Mouse (Mus musculus): ENCODE measurements around the gene Tceal9. TPM values are rescaled to one million over a fixed set of nuclear protein-coding genes. Genes with fewer than 3 reads are reported as not detected.

Tceal9 gene
- total and polyA plus RNA-seq, 3 experiments, result 79.9 to 197 (median 147) TPM

GRCm38 (mm10) chrX:136203257-136203656 lies 41.6 kb upstream of the Tceal9 start:
- Histone ChIP-seq H3K9me3 (replicated peaks; ENCODE audit: low read length) (no peaks in the 10 kb centered on the region), H3K4me2 (ENCODE audit: insufficient read depth, low read depth, poor library complexity, severe bottlenecking) (no peak overlapping the region), H3K27ac (ENCODE audit: insufficient read depth, low read depth) (no peak overlapping the region), H3K36me3 (replicated peaks in 1 of 2; ENCODE audit: control insufficient read depth in 1 of 2, insufficient read depth in 1 of 2, low read length in 1 of 2) (no peaks in the 10 kb centered on the region), H3K4me1 (ENCODE audit: control insufficient read depth in 1 of 2, insufficient read depth in 2 of 2) (no peaks in the 10 kb centered on the region), H3K9ac (ENCODE audit: insufficient read depth, low read depth) (no peak overlapping the region), H3K4me3 (replicated peaks in 1 of 3; ENCODE audit: low read depth in 2 of 3, low read length in 2 of 3, poor library complexity in 1 of 3) (no peak overlapping the region), H3K27me3 (replicated peaks) (no peaks in the 10 kb centered on the region), H3K79me2 (replicated peaks; ENCODE audit: control insufficient read depth, extremely low read depth, insufficient read depth, poor library complexity, severe bottlenecking) (no peaks in the 10 kb centered on the region)
- no peak for DNase-seq (ENCODE audit: extremely low read depth)
- in situ Hi-C loops (cut with MboI; ENCODE audit: low pct_ligation_motif_present, low pct_unique_long_range_greater_than_20kb, low sequenced_read_pairs), result no loop called here
- dilution Hi-C loops (cut with MboI; ENCODE audit: extremely low pct_ligation_motif_present, extremely low pct_unique_long_range_greater_than_20kb, low sequenced_read_pairs), result no loop called here
- no peak for TF ChIP-seq KAT2A (IDR thresholded peaks at IDR 0.05; ENCODE audit: insufficient replicate concordance, low read length)
- TF ChIP-seq ZC3H11A (IDR thresholded peaks at IDR 0.05; ENCODE audit: low read depth, low read length), result no peak
- TF ChIP-seq POLR2A (IDR thresholded peaks at IDR 0.05; ENCODE audit: low read depth, low read length), result no peak
- TF ChIP-seq JUND (conservative IDR thresholded peaks at IDR 0.05; ENCODE audit: low read depth, low read length), result no peak
- no peak for TF ChIP-seq MAZ (IDR thresholded peaks at IDR 0.05; ENCODE audit: low read depth, low read length)

GRCm38 (mm10) chrX:136203664-136204066 lies 41.2 kb upstream of the Tceal9 start, which contains the start of gene Tceal5:
Gene Tceal5, minus strand, starts transcription at chrX:136203876.
- Histone ChIP-seq H3K27ac (ENCODE audit: insufficient read depth, low read depth) (no peak within 1 kb of the TSS), H3K4me3 (replicated peaks in 1 of 3; ENCODE audit: low read depth in 2 of 3, low read length in 2 of 3, poor library complexity in 1 of 3) (no peak within 1 kb of the TSS), H3K9ac (ENCODE audit: insufficient read depth, low read depth) (no peak within 1 kb of the TSS), H3K36me3 (replicated peaks in 1 of 2; ENCODE audit: control insufficient read depth in 1 of 2, insufficient read depth in 1 of 2, low read length in 1 of 2) (no peaks in the 10 kb centered on the region), H3K27me3 (replicated peaks) (no peaks in the 10 kb centered on the region), H3K79me2 (replicated peaks; ENCODE audit: control insufficient read depth, extremely low read depth, insufficient read depth, poor library complexity, severe bottlenecking) (no peaks in the 10 kb centered on the region), H3K9me3 (replicated peaks; ENCODE audit: low read length) (no peaks in the 10 kb centered on the region), H3K4me1 (ENCODE audit: control insufficient read depth in 1 of 2, insufficient read depth in 2 of 2) (no peaks in the 10 kb centered on the region), H3K4me2 (ENCODE audit: insufficient read depth, low read depth, poor library complexity, severe bottlenecking) (peak within 1 kb of the TSS; percentile 21; the same call in 1 of the 2 replicates)
- no peak for DNase-seq (ENCODE audit: extremely low read depth)
- dilution Hi-C loops (cut with MboI; ENCODE audit: extremely low pct_ligation_motif_present, extremely low pct_unique_long_range_greater_than_20kb, low sequenced_read_pairs), result no loop called here
- in situ Hi-C loops (cut with MboI; ENCODE audit: low pct_ligation_motif_present, low pct_unique_long_range_greater_than_20kb, low sequenced_read_pairs), result no loop called here
- no peak for TF ChIP-seq UBTF (IDR thresholded peaks at IDR 0.05; ENCODE audit: low read depth, low read length)
- no peak for TF ChIP-seq ZKSCAN1 (IDR thresholded peaks at IDR 0.05; ENCODE audit: borderline replicate concordance, low read depth, low read length)
- TF ChIP-seq NRF1 (IDR thresholded peaks at IDR 0.05; ENCODE audit: low read depth, low read length), result no peak
- no peak for TF ChIP-seq CTCF (conservative IDR thresholded peaks at IDR 0.05 in 1 of 2, IDR thresholded peaks at IDR 0.05 in 1 of 2; ENCODE audit: low read depth in 2 of 2, low read length in 2 of 2)
- no peak for TF ChIP-seq JUND (conservative IDR thresholded peaks at IDR 0.05; ENCODE audit: low read depth, low read length)
- no peak for TF ChIP-seq BHLHE40 (IDR thresholded peaks at IDR 0.05; ENCODE audit: low read depth, low read length)
- TF ChIP-seq POLR2AphosphoS2 (IDR thresholded peaks at IDR 0.05; ENCODE audit: low read depth, low read length), result no peak

GRCm38 (mm10) chrX:136204406-136204805 lies 40.5 kb upstream of the Tceal9 start:
- no peak for DNase-seq (ENCODE audit: extremely low read depth)
- in situ Hi-C loops (cut with MboI; ENCODE audit: low pct_ligation_motif_present, low pct_unique_long_range_greater_than_20kb, low sequenced_read_pairs) (no loop called here), dilution Hi-C loops (cut with MboI; ENCODE audit: extremely low pct_ligation_motif_present, extremely low pct_unique_long_range_greater_than_20kb, low sequenced_read_pairs) (no loop called here)
- no peaks in the 10 kb centered on the region for H3K27me3 ChIP-seq (replicated peaks)
- no peaks in the 10 kb centered on the region for H3K4me1 ChIP-seq (ENCODE audit: control insufficient read depth in 1 of 2, insufficient read depth in 2 of 2)
- no peak overlapping the region for H3K27ac ChIP-seq (ENCODE audit: insufficient read depth, low read depth)
- no peak overlapping the region for H3K4me2 ChIP-seq (ENCODE audit: insufficient read depth, low read depth, poor library complexity, severe bottlenecking)
- TF ChIP-seq RAD21 (IDR thresholded peaks at IDR 0.05; ENCODE audit: low read depth, low read length) (no peak), HCFC1 (IDR thresholded peaks at IDR 0.05; ENCODE audit: low read depth, low read length) (no peak), KAT2A (IDR thresholded peaks at IDR 0.05; ENCODE audit: insufficient replicate concordance, low read length) (no peak), TBP (conservative IDR thresholded peaks at IDR 0.05; ENCODE audit: low read depth, low read length) (no peak), ETS1 (conservative IDR thresholded peaks at IDR 0.05; ENCODE audit: low read depth, low read length) (no peak), MXI1 (IDR thresholded peaks at IDR 0.05; ENCODE audit: low read depth, low read length) (no peak), MEF2A (IDR thresholded peaks at IDR 0.05; ENCODE audit: borderline replicate concordance, low read depth, low read length) (no peak), GABPA (IDR thresholded peaks at IDR 0.05; ENCODE audit: insufficient replicate concordance, low read depth, low read length) (no peak), MAX (IDR thresholded peaks at IDR 0.05; ENCODE audit: low read length) (no peak), MYC (IDR thresholded peaks at IDR 0.05; ENCODE audit: low read depth, low read length) (no peak)
- H3K36me3 ChIP-seq (replicated peaks in 1 of 2; ENCODE audit: control insufficient read depth in 1 of 2, insufficient read depth in 1 of 2, low read length in 1 of 2), result no peaks in the 10 kb centered on the region
- no peaks in the 10 kb centered on the region for H3K79me2 ChIP-seq (replicated peaks; ENCODE audit: control insufficient read depth, extremely low read depth, insufficient read depth, poor library complexity, severe bottlenecking)
- H3K9me3 ChIP-seq (replicated peaks; ENCODE audit: low read length), result no peaks in the 10 kb centered on the region
- H3K4me3 ChIP-seq (replicated peaks in 1 of 3; ENCODE audit: low read depth in 2 of 3, low read length in 2 of 3, poor library complexity in 1 of 3), result no peak overlapping the region
- H3K9ac ChIP-seq (ENCODE audit: insufficient read depth, low read depth), result no peak overlapping the region
